Mouse (Mus musculus) gastrocnemius, postnatal 10 days (tissue): ENCODE results near the gene Acad9. TPM values are rescaled to one million over a fixed set of nuclear protein-coding genes. Genes with fewer than 3 reads are reported as not detected.

Experiments used
- DNase-seq: peaks from one replicate; pipeline ENCODE4 v3.0.0; 2021; ENCODE audit warnings: mixed read lengths
- long read RNA-seq, 2 experiments: library from polyadenylated mRNA; stranded (forward); transcript quantifications; one replicate each; pipeline ENCODE4 v2.0.0; 2021
- total RNA-seq, 2 experiments: library from RNA; stranded (reverse); gene quantifications; 2 replicates each; pipeline ENCODE4 v1.2.3; 2021

Acad9 gene
- total RNA-seq = 10 to 100 TPM; 22.8 to 26.1 TPM
- long read RNA-seq, experiment 1, transcript Acad9-201 (18 exons, 3,930 nt) = major isoform, 31 of 38 reads
- long read RNA-seq, experiment 1, partial matches to known transcripts = 1 of 38 reads
- long read RNA-seq, experiment 1, other reads (novel, unspliced or antisense) = 6 of 38 reads
- long read RNA-seq, experiment 2, transcript Acad9-201 (18 exons, 3,930 nt) = major isoform, 47 of 51 reads
- long read RNA-seq, experiment 2, partial matches to known transcripts = 2 of 51 reads
- long read RNA-seq, experiment 2, other reads (novel, unspliced or antisense) = 2 of 51 reads

DNA sequence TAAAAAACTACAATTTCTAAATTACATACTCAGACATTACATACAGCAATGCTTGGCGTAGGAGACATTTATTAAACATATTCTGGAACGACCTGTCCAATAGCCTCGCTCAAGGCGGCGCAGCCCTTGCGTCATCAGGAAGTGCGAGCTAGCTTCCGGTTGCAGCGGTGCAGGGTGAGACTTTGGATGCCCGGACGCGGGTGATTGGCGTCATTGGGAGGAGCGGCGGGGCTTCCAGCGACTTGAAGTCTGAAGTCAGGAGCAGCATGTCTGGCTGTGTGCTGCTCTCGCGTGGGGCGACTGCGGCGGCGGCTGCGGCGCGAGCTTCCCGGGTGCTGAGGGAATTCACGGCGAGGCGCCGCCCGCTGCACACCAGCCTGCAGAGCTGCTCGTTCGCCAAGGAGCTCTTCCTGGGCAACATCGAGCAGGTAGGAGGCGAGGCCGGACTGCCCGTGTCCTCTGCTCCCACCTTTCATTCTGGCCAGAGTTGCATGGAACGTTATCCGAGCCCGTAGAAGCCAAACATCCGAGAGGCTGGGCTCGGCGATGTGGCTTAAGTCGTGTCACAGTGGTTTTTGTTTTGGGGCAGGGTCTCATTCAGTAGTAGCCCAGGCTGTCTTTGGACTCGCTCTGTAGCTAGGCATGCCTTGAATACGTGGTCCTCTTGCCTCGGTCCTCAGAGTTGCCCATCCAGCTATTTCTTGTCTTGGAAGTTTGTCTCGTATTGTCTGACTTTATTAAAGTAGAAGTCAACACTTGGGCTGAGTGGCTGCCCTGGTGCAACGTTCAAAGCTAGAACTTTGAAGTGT is at the start of gene Acad9:
Acad9 (plus strand) TSS at position 137 of the 809 bp plus-strand sequence.
- peak; percentile 92 for DNase-seq

GRCm38 (mm10) chr3:36025732-36026131 is 40.0 kb upstream of the Acad9 start:
- DNase-seq = no peak

DNA sequence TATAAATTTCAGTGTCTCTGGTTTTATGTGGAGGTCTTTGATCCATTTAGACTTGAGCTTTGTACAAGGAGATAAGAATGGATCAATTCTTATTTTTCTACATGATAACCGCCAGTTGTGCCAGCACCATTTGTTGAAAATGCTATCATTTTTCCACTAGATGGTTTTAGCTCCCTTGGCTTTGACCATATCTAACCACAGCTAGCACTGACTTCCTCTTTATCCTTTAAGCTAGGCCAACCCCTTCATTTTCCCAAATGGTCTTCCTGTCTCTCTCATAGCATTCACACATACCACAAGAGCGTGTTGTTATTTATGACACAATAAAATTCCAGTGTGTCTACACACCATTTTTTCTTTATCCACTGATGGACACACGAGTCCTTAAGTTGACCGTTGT is 35.8 kb upstream of the Acad9 start:
- no peak for DNase-seq

DNA sequence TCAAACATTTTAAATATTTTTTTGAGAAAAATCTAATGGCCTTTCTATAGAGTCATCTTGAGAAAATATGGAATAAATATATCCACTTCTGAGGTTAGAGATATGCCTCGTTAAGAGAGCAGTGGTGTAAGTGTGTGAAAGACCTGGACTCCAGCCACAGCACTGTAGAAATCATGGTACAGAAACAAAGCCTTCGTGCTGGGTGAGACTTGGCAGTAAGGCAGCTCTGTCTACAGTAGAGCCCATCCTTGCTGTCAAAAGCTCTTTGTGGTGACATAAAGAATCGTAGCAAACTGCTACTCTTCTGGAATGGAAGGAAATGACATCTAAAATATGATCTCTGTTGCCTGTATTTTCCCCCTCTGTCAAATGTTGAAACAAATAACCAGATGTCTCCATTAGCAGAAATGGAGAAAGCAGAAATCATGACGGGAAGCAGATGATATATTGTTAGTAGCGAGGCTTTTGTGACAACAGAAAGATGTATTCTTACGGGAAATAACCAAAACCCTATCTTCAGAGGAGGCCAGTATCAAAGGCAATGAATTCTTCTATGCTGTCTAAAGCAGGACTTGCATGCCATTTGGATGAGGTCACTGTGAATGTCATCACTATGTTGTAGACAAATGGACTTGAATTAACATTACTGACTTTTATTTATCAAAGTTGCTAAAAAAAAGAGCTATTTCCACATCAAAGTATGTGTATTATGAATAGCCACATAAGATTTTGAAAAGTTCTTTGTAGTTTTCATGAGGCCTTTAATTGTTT is 33.9 kb upstream of the Acad9 start:
- DNase-seq = no peak

- no peak for DNase-seq
These were observed 21.3 kb upstream of the Acad9 start for GRCm38 (mm10) chr3:36044520-36044919.

DNA sequence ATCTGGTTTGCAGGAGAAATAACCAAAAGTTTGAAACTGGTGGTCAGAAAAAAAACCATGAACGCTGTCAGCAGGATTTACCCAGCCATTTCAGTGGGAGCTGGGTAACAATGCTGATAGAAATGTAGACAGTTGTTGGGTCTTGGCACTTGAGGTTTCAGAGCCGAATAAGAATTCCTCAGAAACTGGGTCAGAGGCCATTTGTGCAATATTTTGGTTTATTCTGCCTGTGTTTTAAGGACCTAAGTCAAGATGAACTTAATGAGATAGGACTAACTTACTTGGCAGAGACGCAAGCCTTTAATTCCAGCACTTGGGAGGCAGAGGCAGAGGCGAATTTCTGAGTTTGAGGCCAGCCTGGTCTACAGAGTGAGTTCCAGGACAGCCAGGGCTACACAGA is 20.7 kb upstream of the Acad9 start:
- no peak for DNase-seq

DNA sequence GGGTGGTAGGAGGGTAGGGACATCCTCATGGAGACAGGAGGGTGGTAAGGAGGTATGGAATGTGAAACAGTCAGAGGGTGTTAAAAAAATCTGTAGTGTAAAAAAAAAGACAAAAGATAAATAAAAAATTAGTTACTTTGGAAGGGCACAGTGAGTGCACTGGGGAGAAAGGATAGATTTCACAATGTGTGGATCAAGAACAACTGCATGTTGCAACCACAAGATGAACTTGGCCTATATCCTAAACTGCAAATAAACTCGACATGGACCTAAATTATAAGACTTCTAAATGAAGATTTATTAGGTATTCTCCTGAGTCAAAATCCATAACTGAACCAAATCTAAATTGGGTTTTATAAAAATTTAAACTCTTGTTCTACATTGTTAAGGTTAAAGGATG is 16.7 kb upstream of the Acad9 start:
- no peak for DNase-seq

DNA sequence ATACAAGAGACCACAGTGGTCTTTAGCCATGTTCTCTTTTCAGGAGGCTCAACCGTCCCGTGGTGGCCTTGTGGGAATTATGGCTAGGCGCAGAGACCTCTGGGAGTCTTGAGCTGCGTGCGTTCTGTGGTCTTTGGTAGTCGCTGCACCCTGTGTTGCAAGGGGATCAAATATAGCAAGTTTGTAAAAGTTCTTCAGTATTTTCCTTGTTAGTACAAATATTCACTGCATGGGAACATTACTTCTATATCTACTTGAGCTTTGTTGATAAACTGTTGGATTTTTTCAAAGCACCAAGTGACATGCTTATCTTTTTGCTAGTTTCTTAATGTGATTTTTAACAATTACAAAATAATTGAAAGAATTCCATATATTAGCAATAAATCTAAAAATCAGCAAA is 12.3 kb upstream of the Acad9 start, which contains the start of gene Ccdc144b:
Ccdc144b (minus strand) TSS at position 101 of the 400 bp plus-strand sequence.
- DNase-seq = no peak

- DNase-seq = peak; percentile 57
These were observed 5.5 kb upstream of the Acad9 start for GRCm38 (mm10) chr3:36060096-36060850.

GRCm38 (mm10) chr3:36064592-36065061 is 1.2 kb upstream of the Acad9 start:
- DNase-seq = no peak

DNA sequence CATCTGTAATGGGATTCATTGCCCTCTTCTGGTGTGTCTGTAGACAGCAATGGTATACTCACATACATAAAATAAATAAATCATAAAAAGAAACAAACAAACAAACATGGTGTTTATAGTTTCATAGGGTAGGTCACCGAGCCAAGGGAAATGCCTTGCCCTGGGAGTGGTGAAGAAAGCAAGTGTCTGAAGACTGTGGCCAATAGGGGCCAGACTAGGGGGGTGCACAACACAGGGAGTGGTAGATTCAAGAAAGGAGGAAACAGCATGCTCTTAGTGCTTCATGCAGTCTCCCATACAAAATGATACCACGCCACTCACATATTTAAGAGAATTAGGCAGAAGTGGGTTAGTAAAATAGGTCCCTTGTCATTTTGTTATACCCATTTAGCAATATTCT is 613 bp upstream of the Acad9 start:
- DNase-seq = no peak

GRCm38 (mm10) chr3:36067731-36068130 is 2.0 kb downstream of the Acad9 start:
- no peak for DNase-seq

GRCm38 (mm10) chr3:36070436-36070835 is 4.7 kb downstream of the Acad9 start:
- DNase-seq = no peak

- no peak for DNase-seq
These were observed 5.3 kb downstream of the Acad9 start for GRCm38 (mm10) chr3:36071047-36071446.

GRCm38 (mm10) chr3:36074231-36074630 is 8.5 kb downstream of the Acad9 start:
- no peak for DNase-seq

DNA sequence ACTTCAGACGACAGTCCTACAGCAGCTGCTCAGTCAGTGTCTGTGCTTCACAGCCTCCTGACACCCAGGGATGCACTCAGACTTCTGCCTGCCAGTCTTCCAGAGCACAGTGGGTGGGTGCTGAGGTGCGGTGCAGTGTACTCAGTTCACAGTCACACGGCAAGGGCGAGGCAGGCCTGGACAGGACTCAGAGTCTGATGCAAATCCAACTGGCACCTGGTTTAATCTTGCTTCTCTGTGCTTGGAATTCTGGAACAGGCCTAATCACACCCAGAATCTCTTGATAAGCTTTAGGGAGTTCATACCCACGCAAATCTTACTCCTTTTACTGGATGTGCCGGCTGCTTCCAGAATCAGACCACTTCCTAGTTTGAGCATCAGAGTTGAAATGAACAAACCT is 9.7 kb downstream of the Acad9 start:
- DNase-seq = no peak

GRCm38 (mm10) chr3:36077386-36077785 is 11.6 kb downstream of the Acad9 start:
- DNase-seq = no peak

DNA sequence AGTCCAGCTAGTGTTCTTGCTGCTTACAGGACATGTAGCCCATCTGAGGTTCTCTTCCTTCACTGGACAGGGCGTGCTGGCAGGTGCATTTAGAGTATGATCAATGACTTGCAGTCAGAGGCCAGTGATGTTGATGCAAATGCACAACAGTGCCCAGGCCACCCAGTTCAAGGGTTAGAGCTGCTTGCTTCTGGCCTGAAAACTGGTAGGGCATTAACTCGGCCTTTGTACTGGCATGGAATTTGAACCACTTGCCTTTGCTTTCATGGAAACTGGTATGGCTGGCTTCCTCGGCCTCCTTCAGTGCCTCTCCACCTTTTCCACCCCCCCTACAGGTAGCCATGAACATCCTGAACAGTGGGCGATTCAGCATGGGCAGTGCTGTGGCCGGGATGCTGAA is 14.1 kb downstream of the Acad9 start:
- no peak for DNase-seq

GRCm38 (mm10) chr3:36080741-36081140 is 15.0 kb downstream of the Acad9 start:
- no peak for DNase-seq

GRCm38 (mm10) chr3:36082843-36083242 is 17.1 kb downstream of the Acad9 start:
- no peak for DNase-seq

DNA sequence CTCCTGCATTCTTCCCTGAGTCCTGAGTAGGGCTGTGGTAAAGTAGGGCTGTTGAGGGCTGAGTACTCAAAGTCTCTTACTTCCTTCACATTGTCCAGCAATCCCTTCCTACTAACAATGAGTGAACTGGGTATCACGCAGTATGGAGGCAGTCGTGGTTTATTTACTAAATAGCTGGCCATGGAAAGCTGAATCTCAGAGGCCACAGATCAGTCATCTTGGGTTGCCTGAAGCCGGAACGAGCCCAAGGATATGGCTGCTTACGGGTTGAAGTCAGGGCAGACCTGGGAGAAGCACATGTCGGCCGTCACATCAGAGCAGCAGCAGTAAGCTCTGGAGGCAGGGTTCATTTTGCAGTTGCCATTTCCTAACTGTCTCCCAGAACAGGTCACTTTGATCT is 17.6 kb downstream of the Acad9 start:
- DNase-seq = no peak

GRCm38 (mm10) chr3:36085394-36085793 is 19.6 kb downstream of the Acad9 start:
- no peak for DNase-seq
